Mouse (Mus musculus) testis, adult 2 months (tissue): ENCODE data around the gene Tln2.

ENCODE experiments used
- CTCF ChIP-seq: fragments of 200-500 bp; IDR thresholded peaks from 2 replicates; pipeline ENCODE4 v1.5.1; 2012; ENCODE audit warnings: low read depth, mild to moderate bottlenecking, inconsistent platforms, low read length, moderate library complexity; ENCODE audit not compliant: control insufficient read depth, insufficient read depth, insufficient replicate concordance
- POLR2A ChIP-seq: fragments of 200-500 bp; IDR thresholded peaks from 2 replicates; pipeline ENCODE4 v1.6.1; 2012; ENCODE audit warnings: low read depth, mild to moderate bottlenecking, inconsistent platforms, low read length, moderate library complexity; ENCODE audit not compliant: control insufficient read depth

- no peak for TF ChIP-seq CTCF
- no peak for TF ChIP-seq POLR2A
These were observed 74.1 kb downstream of the Tln2 start for GRCm38 (mm10) chr9:67485169-67486072.
